Mouse (Mus musculus) kidney, embryonic 14.5 days (tissue): Measurements from ENCODE around the gene Myo18b. TPM values are rescaled to one million over a fixed set of nuclear protein-coding genes. Genes with fewer than 3 reads are reported as not detected.

Experiments
- ATAC-seq: fragments of 200-750 bp; cut with Nextera tagmentation; 2 replicates; pipeline ENCODE4 v1.8.0; 2017; ENCODE audit warnings: moderate number of reproducible peaks, mild to moderate bottlenecking, moderate TSS enrichment, moderate library complexity; ENCODE audit not compliant: low FRiP score, low TSS enrichment
- H3K27ac ChIP-seq: fragments of 300-500 bp; sonication (generic); 2 replicates; pipeline ENCODE4 v1.5.1; 2014; ENCODE audit warnings: low read depth, mild to moderate bottlenecking, low read length, moderate library complexity, mixed read lengths
- H3K27me3 ChIP-seq: fragments of 300-500 bp; sonication (generic); 2 replicates; pipeline ENCODE4 v1.6.1; 2014; ENCODE audit warnings: mild to moderate bottlenecking, low read length; ENCODE audit not compliant: control insufficient read depth, insufficient read depth
- H3K36me3 ChIP-seq: fragments of 300-500 bp; sonication (generic); 2 replicates; pipeline ENCODE4 v1.6.1; 2014; ENCODE audit warnings: low read length, mixed read lengths; ENCODE audit not compliant: control insufficient read depth, insufficient read depth
- H3K4me1 ChIP-seq: fragments of 300-500 bp; sonication (generic); 2 replicates; pipeline ENCODE4 v1.6.1; 2014; ENCODE audit warnings: low read length, mixed read lengths; ENCODE audit not compliant: control insufficient read depth, insufficient read depth
- H3K4me2 ChIP-seq: fragments of 300-500 bp; sonication (generic); replicated peaks from 2 replicates; pipeline ENCODE4 v1.6.1; 2014; ENCODE audit warnings: low read depth, mild to moderate bottlenecking, low read length
- H3K4me3 ChIP-seq: fragments of 300-500 bp; sonication (generic); 2 replicates; pipeline ENCODE4 v1.5.1; 2014; ENCODE audit warnings: mild to moderate bottlenecking, low read length
- H3K9ac ChIP-seq: fragments of 300-500 bp; sonication (generic); 2 replicates; pipeline ENCODE4 v1.6.1; 2014; ENCODE audit warnings: low read depth, mild to moderate bottlenecking, low read length, moderate library complexity
- H3K9me3 ChIP-seq: fragments of 300-500 bp; sonication (generic); 2 replicates; pipeline ENCODE4 v1.6.1; 2016; ENCODE audit warnings: low read length; ENCODE audit not compliant: control insufficient read depth
- WGBS: fragments of 180-500 bp; shearing (Covaris S2); extraction: QIAGEN DNeasy Blood & Tissue Kit; methylation state at CpG from one replicate; pipeline ENCODE4 v1.1.7; 2014; 5-methylcytosine and 5-hydroxymethylcytosine counted together
- polyA plus RNA-seq: library from polyadenylated mRNA; unstranded; fragments of >200 nt; fragmentation: Nextera tagmentation; extraction: Ambion mirVana; gene quantifications from 2 replicates; pipeline ENCODE4 v1.2.1, GENCODE M21; 2014

Gene Myo18b
- polyA plus RNA-seq, 1 experiment from 2014 or later = 0.26 TPM

GRCm38 (mm10) chr5:112807629-112808028 lies 88.5 kb downstream of the Myo18b start:
- Histone ChIP-seq H3K4me1 (no peaks in the 10 kb centered on the region), H3K9me3 (no peaks in the 10 kb centered on the region), H3K27ac (no peak overlapping the region), H3K36me3 (no peaks in the 10 kb centered on the region), H3K27me3 (no peaks in the 10 kb centered on the region), H3K4me2 (no peak overlapping the region), H3K9ac (no peak overlapping the region), H3K4me3 (no peak overlapping the region)
- WGBS = 85% methylated on average over 4 of the region's 4 CpGs
- ATAC-seq = no peak

- Histone ChIP-seq H3K4me2 (no peak overlapping the region), H3K4me3 (no peak overlapping the region), H3K27me3 (no peaks in the 10 kb centered on the region), H3K9me3 (no peaks in the 10 kb centered on the region), H3K27ac (no peak overlapping the region), H3K4me1 (no peaks in the 10 kb centered on the region), H3K36me3 (no peaks in the 10 kb centered on the region), H3K9ac (no peak overlapping the region)
- 46% methylated on average over 7 of the region's 7 CpGs for WGBS
- no peak for ATAC-seq
Measured at GRCm38 (mm10) chr5:112796086-112796485, 100.1 kb downstream of the Myo18b start.

- no peak for ATAC-seq
- Histone ChIP-seq H3K27me3 (no peaks in the 10 kb centered on the region), H3K36me3 (no peaks in the 10 kb centered on the region)
Measured at GRCm38 (mm10) chr5:112791792-112792780, 104.1 kb downstream of the Myo18b start.

GRCm38 (mm10) chr5:112790376-112791111 lies 105.6 kb downstream of the Myo18b start:
- 78% methylated on average over 4 of the region's 4 CpGs for WGBS
- H3K27me3 ChIP-seq = no peaks in the 10 kb centered on the region

More at GRCm38 (mm10) chr5:112791792-112792780, 104.1 kb downstream of the Myo18b start:
- no peak overlapping the region for H3K4me3 ChIP-seq
- no peak overlapping the region for H3K9ac ChIP-seq
- 75% methylated on average over 15 of the region's 15 CpGs for WGBS
- H3K27ac ChIP-seq = no peak overlapping the region
- no peaks in the 10 kb centered on the region for H3K9me3 ChIP-seq
- no peak overlapping the region for H3K4me2 ChIP-seq
- H3K4me1 ChIP-seq = no peaks in the 10 kb centered on the region

GRCm38 (mm10) chr5:112788441-112788840 lies 107.7 kb downstream of the Myo18b start:
- ATAC-seq = no peak
- Histone ChIP-seq H3K4me3 (no peak overlapping the region), H3K27ac (no peak overlapping the region), H3K4me1 (no peaks in the 10 kb centered on the region), H3K36me3 (no peaks in the 10 kb centered on the region), H3K27me3 (no peaks in the 10 kb centered on the region), H3K9me3 (no peaks in the 10 kb centered on the region), H3K9ac (no peak overlapping the region), H3K4me2 (no peak overlapping the region)
- WGBS = 95% methylated on average over 2 of the region's 2 CpGs

More at GRCm38 (mm10) chr5:112790376-112791111, 105.6 kb downstream of the Myo18b start:
- no peak overlapping the region for H3K9ac ChIP-seq
- H3K4me3 ChIP-seq = no peak overlapping the region
- H3K27ac ChIP-seq = no peak overlapping the region
- no peaks in the 10 kb centered on the region for H3K4me1 ChIP-seq
- H3K36me3 ChIP-seq = no peaks in the 10 kb centered on the region
- H3K4me2 ChIP-seq = no peak overlapping the region
- ATAC-seq = no peak
- no peaks in the 10 kb centered on the region for H3K9me3 ChIP-seq

- H3K4me2 ChIP-seq = no peak overlapping the region
- H3K9ac ChIP-seq = no peak overlapping the region
- H3K27me3 ChIP-seq = no peaks in the 10 kb centered on the region
- no peak overlapping the region for H3K4me3 ChIP-seq
- WGBS = 91% methylated on average over 6 of the region's 6 CpGs
- no peak for ATAC-seq
- no peaks in the 10 kb centered on the region for H3K9me3 ChIP-seq
- H3K4me1 ChIP-seq = no peaks in the 10 kb centered on the region
- H3K36me3 ChIP-seq = no peaks in the 10 kb centered on the region
- no peak overlapping the region for H3K27ac ChIP-seq
Measured at GRCm38 (mm10) chr5:112786788-112787187, 109.4 kb downstream of the Myo18b start.

- no peaks in the 10 kb centered on the region for H3K4me1 ChIP-seq
- no peak overlapping the region for H3K27ac ChIP-seq
- WGBS = 68% methylated on average over 8 of the region's 8 CpGs
Measured at GRCm38 (mm10) chr5:112786031-112786430, 110.1 kb downstream of the Myo18b start.

GRCm38 (mm10) chr5:112781719-112782118 lies 114.4 kb downstream of the Myo18b start:
- no peaks in the 10 kb centered on the region for H3K36me3 ChIP-seq
- H3K9ac ChIP-seq = no peak overlapping the region
- H3K4me1 ChIP-seq = no peaks in the 10 kb centered on the region
- no peak for ATAC-seq
- H3K4me3 ChIP-seq = no peak overlapping the region
- no peaks in the 10 kb centered on the region; the same call in 1 of the 2 replicates for H3K27me3 ChIP-seq
- H3K4me2 ChIP-seq = no peak overlapping the region
- H3K27ac ChIP-seq = no peak overlapping the region
- no peaks in the 10 kb centered on the region for H3K9me3 ChIP-seq
- WGBS = 90% methylated on average over 7 of the region's 7 CpGs

More at GRCm38 (mm10) chr5:112786031-112786430, 110.1 kb downstream of the Myo18b start:
- H3K4me3 ChIP-seq = no peak overlapping the region
- ATAC-seq = no peak
- H3K4me2 ChIP-seq = no peak overlapping the region
- no peaks in the 10 kb centered on the region for H3K36me3 ChIP-seq
- no peaks in the 10 kb centered on the region; the same call in 1 of the 2 replicates for H3K27me3 ChIP-seq
- no peaks in the 10 kb centered on the region for H3K9me3 ChIP-seq
- H3K9ac ChIP-seq = no peak overlapping the region
